Mouse (Mus musculus): ENCODE data around the gene Hes7.

Gene Hes7

GRCm38 (mm10) chr11:69101604-69102402 is 18.4 kb upstream of the Hes7 start:
- no peak for DNase-seq (ENCODE audit: low read depth, low spot score)

- DNase-seq (ENCODE audit: low read depth, low spot score), result no peak
Observed at GRCm38 (mm10) chr11:69102403-69102725, 17.8 kb upstream of the Hes7 start.

- no peak for DNase-seq (ENCODE audit: low read depth, low spot score)
Observed at GRCm38 (mm10) chr11:69103121-69103520, 17.1 kb upstream of the Hes7 start.

GRCm38 (mm10) chr11:69103531-69104435 is 16.4 kb upstream of the Hes7 start:
- no peak for DNase-seq (ENCODE audit: low read depth, low spot score)

GRCm38 (mm10) chr11:69104487-69104886 is 15.7 kb upstream of the Hes7 start:
- no peak for DNase-seq (ENCODE audit: low read depth, low spot score)

GRCm38 (mm10) chr11:69105227-69105626 is 15.0 kb upstream of the Hes7 start:
- no peak for DNase-seq (ENCODE audit: low read depth, low spot score)

GRCm38 (mm10) chr11:69105796-69106195 is 14.4 kb upstream of the Hes7 start:
- DNase-seq (ENCODE audit: low read depth, low spot score), result no peak

- DNase-seq (ENCODE audit: low read depth, low spot score), result no peak
Observed at GRCm38 (mm10) chr11:69106299-69106698, 13.9 kb upstream of the Hes7 start.

GRCm38 (mm10) chr11:69106842-69107241 is 13.4 kb upstream of the Hes7 start:
- no peak for DNase-seq (ENCODE audit: low read depth, low spot score)

GRCm38 (mm10) chr11:69107676-69108075 is 12.5 kb upstream of the Hes7 start:
- no peak for DNase-seq (ENCODE audit: low read depth, low spot score)

- DNase-seq (ENCODE audit: low read depth, low spot score), result no peak
Observed at GRCm38 (mm10) chr11:69108223-69108622, 12.0 kb upstream of the Hes7 start.

GRCm38 (mm10) chr11:69109032-69109900 is 10.9 kb upstream of the Hes7 start:
- no peak for DNase-seq (ENCODE audit: low read depth, low spot score)

- peak; percentile 88 for DNase-seq (ENCODE audit: low read depth, low spot score)
Observed at GRCm38 (mm10) chr11:69110319-69111046, 9.7 kb upstream of the Hes7 start.

GRCm38 (mm10) chr11:69111051-69111810 is 9.0 kb upstream of the Hes7 start:
- no peak for DNase-seq (ENCODE audit: low read depth, low spot score)

GRCm38 (mm10) chr11:69111865-69112264 is 8.3 kb upstream of the Hes7 start:
- no peak for DNase-seq (ENCODE audit: low read depth, low spot score)

- no peak for DNase-seq (ENCODE audit: low read depth, low spot score)
Observed at GRCm38 (mm10) chr11:69114018-69114417, 6.2 kb upstream of the Hes7 start.

- no peak for DNase-seq (ENCODE audit: low read depth, low spot score)
Observed at GRCm38 (mm10) chr11:69114621-69115020, 5.6 kb upstream of the Hes7 start.

GRCm38 (mm10) chr11:69116843-69117242 is 3.4 kb upstream of the Hes7 start:
- DNase-seq (ENCODE audit: low read depth, low spot score), result no peak

- DNase-seq (ENCODE audit: low read depth, low spot score), result no peak
Observed at GRCm38 (mm10) chr11:69117737-69118695, 2.2 kb upstream of the Hes7 start.
